Mouse (Mus musculus): ENCODE measurements around the gene Oca2.

GRCm38 (mm10) chr7:56291468-56292115 is 52.0 kb downstream of the Oca2 start:
- no peak for TF ChIP-seq POLR2A (IDR thresholded peaks at IDR 0.05; ENCODE audit: insufficient read depth, low read depth, low read length)
- peak; percentile 84 for TF ChIP-seq CTCF (IDR thresholded peaks at IDR 0.05)
- no peak for TF ChIP-seq EP300 (IDR thresholded peaks at IDR 0.05; ENCODE audit: insufficient read depth, low read depth, low read length)

All from heart, adult 2 months (tissue).